Mouse (Mus musculus): ENCODE measurements around the gene Ptprf. TPM values are rescaled to one million over a fixed set of nuclear protein-coding genes. Genes with fewer than 3 reads are reported as not detected.

The Ptprf gene
- polyA plus RNA-seq (2015; fragmentation: Nextera tagmentation; extraction: Ambion mirVana) = 9.8 and 12.7 TPM in 2 replicates

DNA sequence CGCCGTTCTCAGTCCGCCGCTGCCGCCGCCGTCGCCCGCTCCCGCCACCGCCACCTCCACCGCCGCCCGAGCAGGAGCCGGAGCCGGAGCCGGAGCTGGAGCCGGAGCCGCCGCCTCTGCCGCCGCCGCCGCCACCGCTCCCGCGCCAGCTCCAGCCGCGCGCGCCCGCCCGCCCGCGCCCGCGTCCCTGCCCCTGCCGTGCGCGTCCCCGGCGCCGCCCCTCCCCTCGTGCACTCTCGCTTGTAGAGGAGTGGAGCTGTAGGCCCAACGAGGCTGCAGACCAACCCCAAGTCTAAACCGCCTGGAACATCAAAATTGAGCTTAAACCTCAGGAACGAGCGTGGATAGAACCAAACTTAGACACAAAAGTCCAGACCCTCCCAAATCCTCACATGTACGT lies at the start of gene Ptprf:
TSS of gene Ptprf (minus strand) at position 175 of the 400 bp plus-strand sequence.
- H3K4me3 ChIP-seq (replicated peaks) = peak within 1 kb of the TSS; percentile 56
- WGBS (ENCODE audit: insufficient replicate concordance) = 5% methylated on average over 40 of the region's 50 CpGs
- peak within 1 kb of the TSS; percentile 53 for H3K4me2 ChIP-seq
- H3K9me3 ChIP-seq (replicated peaks) = no peaks in the 10 kb centered on the region
- peaks cover 9% of the 10 kb centered on the region; the same call in 1 of the 2 replicates for H3K4me1 ChIP-seq (replicated peaks)
- peak within 1 kb of the TSS; percentile 39 for H3K9ac ChIP-seq
- peaks cover 77% of the 10 kb centered on the region for H3K27me3 ChIP-seq
- ATAC-seq (ENCODE audit: insufficient read depth) = peak; percentile 50; the same call in 1 of the 2 replicates
- no peaks in the 10 kb centered on the region for H3K36me3 ChIP-seq (replicated peaks)
- peak within 1 kb of the TSS; percentile 48 for H3K27ac ChIP-seq (replicated peaks)

- 11% methylated on average over 7 of the region's 7 CpGs for WGBS (ENCODE audit: insufficient replicate concordance)
- Histone ChIP-seq H3K4me3 (replicated peaks) (no peak overlapping the region), H3K4me2 (no peak overlapping the region), H3K9me3 (replicated peaks) (no peaks in the 10 kb centered on the region), H3K4me1 (replicated peaks) (no peaks in the 10 kb centered on the region), H3K36me3 (replicated peaks) (no peaks in the 10 kb centered on the region), H3K27me3 (0 out of 2 replicates have a peak, but pooled peaks cover 3% of the 10 kb centered on the region), H3K9ac (no peak overlapping the region), H3K27ac (replicated peaks) (no peak overlapping the region)
- ATAC-seq (ENCODE audit: insufficient read depth) = no peak
Measured at GRCm38 (mm10) chr4:118336658-118337057, 45.5 kb upstream of the Ptprf start.

- no peak overlapping the region for H3K27ac ChIP-seq (replicated peaks)
- H3K9ac ChIP-seq = no peak overlapping the region
- 0 out of 2 replicates have a peak, but pooled peaks cover 3% of the 10 kb centered on the region for H3K27me3 ChIP-seq
- H3K4me3 ChIP-seq (replicated peaks) = no peak overlapping the region
- no peaks in the 10 kb centered on the region for H3K9me3 ChIP-seq (replicated peaks)
- WGBS (ENCODE audit: insufficient replicate concordance) = 64% methylated on average over 4 of the region's 4 CpGs
- no peak for ATAC-seq (ENCODE audit: insufficient read depth)
- H3K36me3 ChIP-seq (replicated peaks) = no peaks in the 10 kb centered on the region
- no peaks in the 10 kb centered on the region for H3K4me1 ChIP-seq (replicated peaks)
- H3K4me2 ChIP-seq = no peak overlapping the region
Measured at GRCm38 (mm10) chr4:118335991-118336390, 44.8 kb upstream of the Ptprf start.

DNA sequence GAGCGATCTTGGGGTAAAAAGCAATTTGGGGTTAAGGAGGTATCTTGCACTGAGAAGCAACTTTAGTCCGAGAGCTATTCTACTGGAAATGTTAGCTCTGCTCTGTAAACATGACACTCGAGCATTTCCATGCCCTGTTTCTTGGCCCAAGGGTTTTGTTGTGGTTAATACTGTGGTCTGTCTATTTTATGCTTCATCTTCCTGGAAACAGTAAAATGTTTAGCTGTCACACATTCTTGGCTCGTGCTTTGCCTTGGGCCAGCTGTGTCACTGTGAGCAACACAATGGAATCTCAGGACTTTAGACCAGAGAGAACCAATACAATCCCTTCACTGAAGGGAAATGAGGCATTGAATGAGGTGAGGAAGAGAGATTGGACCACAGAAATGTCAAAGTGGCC lies 40.6 kb upstream of the Ptprf start:
- 21% methylated on average over 4 of the region's 4 CpGs for WGBS (ENCODE audit: insufficient replicate concordance)
- Histone ChIP-seq H3K27ac (replicated peaks) (no peak overlapping the region), H3K9ac (no peak overlapping the region), H3K4me2 (no peak overlapping the region), H3K36me3 (replicated peaks) (no peaks in the 10 kb centered on the region), H3K4me1 (replicated peaks) (no peaks in the 10 kb centered on the region), H3K9me3 (replicated peaks) (no peaks in the 10 kb centered on the region), H3K4me3 (replicated peaks) (no peak overlapping the region), H3K27me3 (0 out of 2 replicates have a peak, but pooled peaks cover 3% of the 10 kb centered on the region)
- no peak for ATAC-seq (ENCODE audit: insufficient read depth)

DNA sequence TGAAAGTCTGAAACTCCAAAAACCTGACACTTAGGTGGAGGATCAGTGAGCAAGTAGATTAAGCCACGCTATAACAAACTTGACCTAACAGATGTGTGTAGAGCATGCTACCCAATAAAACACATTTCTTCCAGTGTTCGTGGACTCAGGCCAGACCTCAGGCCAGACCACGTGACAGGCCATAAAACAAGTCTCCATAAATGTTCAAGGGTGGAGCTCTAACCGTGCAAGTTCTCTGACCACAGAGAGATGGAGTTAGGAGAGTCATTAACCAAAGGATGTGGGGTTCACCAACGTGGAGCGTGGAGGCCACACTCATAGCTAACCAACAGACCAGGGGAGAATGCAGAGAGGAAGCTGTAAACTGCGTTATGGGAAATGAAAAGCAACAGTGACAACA lies 35.3 kb upstream of the Ptprf start:
- no peaks in the 10 kb centered on the region for H3K36me3 ChIP-seq (replicated peaks)
- H3K9ac ChIP-seq = no peak overlapping the region
- no peaks in the 10 kb centered on the region for H3K9me3 ChIP-seq (replicated peaks)
- WGBS (ENCODE audit: insufficient replicate concordance) = 23% methylated on average over 7 of the region's 7 CpGs
- H3K27ac ChIP-seq (replicated peaks) = no peak overlapping the region
- no peak overlapping the region for H3K4me3 ChIP-seq (replicated peaks)
- no peak overlapping the region for H3K4me2 ChIP-seq
- H3K4me1 ChIP-seq (replicated peaks) = no peaks in the 10 kb centered on the region
- no peaks in the 10 kb centered on the region for H3K27me3 ChIP-seq
- ATAC-seq (ENCODE audit: insufficient read depth) = no peak

- no peaks in the 10 kb centered on the region for H3K27me3 ChIP-seq
- no peaks in the 10 kb centered on the region for H3K9me3 ChIP-seq (replicated peaks)
- no peak overlapping the region for H3K4me3 ChIP-seq (replicated peaks)
- H3K36me3 ChIP-seq (replicated peaks) = no peaks in the 10 kb centered on the region
- WGBS (ENCODE audit: insufficient replicate concordance) = 67% methylated on average over 2 of the region's 2 CpGs
- H3K9ac ChIP-seq = no peak overlapping the region
- H3K27ac ChIP-seq (replicated peaks) = no peak overlapping the region
- no peaks in the 10 kb centered on the region for H3K4me1 ChIP-seq (replicated peaks)
- H3K4me2 ChIP-seq = no peak overlapping the region
- no peak for ATAC-seq (ENCODE audit: insufficient read depth)
Measured at GRCm38 (mm10) chr4:118320636-118321035, 29.4 kb upstream of the Ptprf start.

DNA sequence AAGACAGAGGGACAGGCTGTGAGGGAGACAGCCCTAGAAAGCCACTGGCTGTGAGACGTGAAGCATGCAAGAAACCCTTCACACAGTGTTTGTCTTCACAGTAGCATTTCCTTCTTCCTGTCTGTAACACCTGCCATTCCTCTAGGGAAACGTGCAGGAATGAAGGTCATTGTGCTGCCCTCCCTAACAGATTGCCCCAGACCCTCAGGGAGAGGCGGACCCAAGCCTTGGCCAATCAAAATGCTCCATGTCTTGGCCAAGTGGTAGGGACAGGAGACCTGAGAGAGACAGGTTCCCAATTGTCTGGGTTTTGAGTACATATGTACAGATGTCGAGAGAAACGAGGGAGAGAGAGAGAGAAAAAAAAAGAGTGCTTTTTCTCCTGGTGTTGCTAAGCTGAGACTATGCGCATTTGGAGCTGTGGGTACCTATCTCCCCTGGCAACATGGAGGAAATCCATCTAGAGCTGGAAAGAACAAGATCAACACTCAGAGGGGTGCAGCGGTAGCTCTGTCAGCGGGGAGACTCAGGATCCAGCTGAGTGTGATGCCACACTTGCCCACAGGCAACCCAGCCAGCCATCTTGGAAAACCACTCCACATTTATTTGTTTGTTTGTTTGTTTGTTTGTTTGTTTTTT lies 28.6 kb upstream of the Ptprf start:
- WGBS (ENCODE audit: insufficient replicate concordance) = 36% methylated on average over 8 of the region's 8 CpGs
- no peak overlapping the region for H3K4me3 ChIP-seq (replicated peaks)
- H3K4me2 ChIP-seq = no peak overlapping the region
- H3K9me3 ChIP-seq (replicated peaks) = no peaks in the 10 kb centered on the region
- no peak for ATAC-seq (ENCODE audit: insufficient read depth)
- H3K4me1 ChIP-seq (replicated peaks) = no peaks in the 10 kb centered on the region
- H3K27ac ChIP-seq (replicated peaks) = no peak overlapping the region
- H3K27me3 ChIP-seq = no peaks in the 10 kb centered on the region
- no peaks in the 10 kb centered on the region for H3K36me3 ChIP-seq (replicated peaks)
- H3K9ac ChIP-seq = no peak overlapping the region

GRCm38 (mm10) chr4:118316662-118317061 lies 25.5 kb upstream of the Ptprf start:
- Histone ChIP-seq H3K4me3 (replicated peaks) (no peak overlapping the region), H3K27me3 (no peaks in the 10 kb centered on the region), H3K9ac (no peak overlapping the region), H3K9me3 (replicated peaks) (no peaks in the 10 kb centered on the region), H3K4me2 (no peak overlapping the region), H3K36me3 (replicated peaks) (no peaks in the 10 kb centered on the region), H3K27ac (replicated peaks) (no peak overlapping the region), H3K4me1 (replicated peaks) (no peaks in the 10 kb centered on the region)
- ATAC-seq (ENCODE audit: insufficient read depth) = no peak
- WGBS (ENCODE audit: insufficient replicate concordance) = 50% methylated on average over 4 of the region's 4 CpGs

- Histone ChIP-seq H3K4me3 (replicated peaks) (no peak overlapping the region), H3K27ac (replicated peaks) (no peak overlapping the region), H3K36me3 (replicated peaks) (no peaks in the 10 kb centered on the region), H3K27me3 (no peaks in the 10 kb centered on the region), H3K4me1 (replicated peaks) (no peaks in the 10 kb centered on the region), H3K9me3 (replicated peaks) (no peaks in the 10 kb centered on the region), H3K4me2 (no peak overlapping the region), H3K9ac (no peak overlapping the region)
- WGBS (ENCODE audit: insufficient replicate concordance) = 33% methylated on average over 8 of the region's 8 CpGs
- no peak for ATAC-seq (ENCODE audit: insufficient read depth)
Measured at GRCm38 (mm10) chr4:118315286-118315685, 24.1 kb upstream of the Ptprf start.

- no peaks in the 10 kb centered on the region for H3K9me3 ChIP-seq (replicated peaks)
- 62% methylated on average over 1 of the region's 1 CpGs for WGBS (ENCODE audit: insufficient replicate concordance)
- no peak overlapping the region for H3K4me3 ChIP-seq (replicated peaks)
- H3K27me3 ChIP-seq = no peaks in the 10 kb centered on the region
- ATAC-seq (ENCODE audit: insufficient read depth) = no peak
- no peak overlapping the region for H3K4me2 ChIP-seq
- H3K36me3 ChIP-seq (replicated peaks) = no peaks in the 10 kb centered on the region
- H3K9ac ChIP-seq = no peak overlapping the region
- H3K27ac ChIP-seq (replicated peaks) = no peak overlapping the region
- H3K4me1 ChIP-seq (replicated peaks) = no peaks in the 10 kb centered on the region
Measured at GRCm38 (mm10) chr4:118310461-118310860, 19.3 kb upstream of the Ptprf start.

DNA sequence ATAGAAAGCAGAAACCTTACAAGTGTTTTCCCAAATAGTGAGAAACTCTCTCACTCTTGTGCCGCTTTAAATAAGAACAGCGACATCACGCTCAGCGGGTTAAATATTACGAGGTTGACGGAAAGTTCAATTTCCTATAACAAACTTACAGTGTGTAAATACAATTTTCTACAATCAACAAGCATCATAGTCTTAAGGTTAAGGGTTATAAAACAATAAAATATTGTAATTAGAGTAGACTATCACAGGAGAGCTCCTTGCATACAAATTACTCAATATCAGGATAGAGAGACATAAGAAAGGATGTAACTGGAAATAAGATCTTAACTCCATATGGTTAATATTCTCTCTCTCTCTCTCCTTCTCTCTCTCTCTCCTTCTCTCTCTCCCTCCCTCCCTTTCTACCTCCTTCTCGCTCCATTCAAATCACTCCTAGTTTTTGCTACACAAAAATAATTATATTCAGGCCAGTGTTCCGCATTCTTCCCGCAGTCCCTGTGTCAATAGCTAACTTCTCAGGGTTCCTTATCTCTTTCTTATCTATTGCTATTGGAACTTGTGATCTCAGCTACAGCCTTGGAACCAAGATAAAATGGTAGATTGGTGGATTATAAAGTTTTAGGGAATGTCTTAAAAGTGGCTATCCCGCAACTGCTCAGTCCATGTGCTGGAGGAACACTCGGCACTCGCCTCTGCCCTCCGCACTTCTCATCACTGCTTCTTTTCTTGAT lies 16.5 kb upstream of the Ptprf start:
- Histone ChIP-seq H3K4me3 (replicated peaks) (no peak overlapping the region), H3K36me3 (replicated peaks) (no peaks in the 10 kb centered on the region), H3K9me3 (replicated peaks) (no peaks in the 10 kb centered on the region), H3K4me2 (no peak overlapping the region), H3K27ac (replicated peaks) (no peak overlapping the region), H3K27me3 (no peaks in the 10 kb centered on the region), H3K9ac (no peak overlapping the region), H3K4me1 (replicated peaks) (no peaks in the 10 kb centered on the region)
- no peak for ATAC-seq (ENCODE audit: insufficient read depth)
- 81% methylated on average over 13 of the region's 13 CpGs for WGBS (ENCODE audit: insufficient replicate concordance)
